Mouse (Mus musculus): ENCODE measurements around the gene Olfr571. TPM values are rescaled to one million over a fixed set of nuclear protein-coding genes. Genes with fewer than 3 reads are reported as not detected.

Olfr571 gene
- polyA plus RNA-seq, 1 experiment from 2014 or later: not detected

DNA sequence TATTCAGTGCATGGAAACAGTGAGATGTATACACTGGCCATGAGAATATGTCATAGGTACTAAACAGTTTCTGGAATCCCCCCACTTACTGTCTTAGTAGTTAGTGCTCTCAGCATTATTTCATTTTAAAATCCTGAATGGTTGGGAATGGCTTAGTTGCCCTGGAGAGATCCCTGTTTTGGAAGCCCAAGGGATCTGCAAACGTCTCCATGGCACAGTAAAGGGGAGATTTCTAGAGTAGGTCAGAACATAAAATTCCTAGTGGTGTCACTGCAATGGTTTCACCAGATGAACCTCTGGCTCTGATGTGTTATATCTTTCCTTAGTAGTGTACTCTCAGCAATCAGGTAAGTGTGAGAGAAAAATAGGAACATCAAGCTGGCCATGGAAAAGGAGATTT is 6.8 kb upstream of the Olfr571 start, which contains the start of gene Olfr572:
Gene Olfr572, plus strand, starts transcription at position 301 of the 400 bp plus-strand sequence.
- no peak within 1 kb of the TSS for H3K9ac ChIP-seq (ENCODE audit: low read depth, low read length)
- H3K4me2 ChIP-seq (replicated peaks; ENCODE audit: low read depth, low read length): no peak within 1 kb of the TSS
- H3K36me3 ChIP-seq (ENCODE audit: control insufficient read depth, insufficient read depth, low read length): no peaks in the 10 kb centered on the region
- H3K9me3 ChIP-seq (ENCODE audit: control insufficient read depth, low read length): no peaks in the 10 kb centered on the region
- no peaks in the 10 kb centered on the region for H3K4me1 ChIP-seq (ENCODE audit: control insufficient read depth, insufficient read depth, low read length)
- 63% methylated on average over 1 of the region's 1 CpGs for WGBS
- no peaks in the 10 kb centered on the region for H3K27me3 ChIP-seq (ENCODE audit: control insufficient read depth, insufficient read depth, low read length)
- no peak within 1 kb of the TSS for H3K27ac ChIP-seq (ENCODE audit: low read depth, low read length)
- H3K4me3 ChIP-seq (ENCODE audit: low read length): no peak within 1 kb of the TSS
- no peak for ATAC-seq (ENCODE audit: low FRiP score, low TSS enrichment)

GRCm38 (mm10) chr7:102919632-102920031 is 2.3 kb upstream of the Olfr571 start:
- H3K9me3 ChIP-seq (ENCODE audit: control insufficient read depth, low read length): no peaks in the 10 kb centered on the region
- H3K27me3 ChIP-seq (ENCODE audit: control insufficient read depth, insufficient read depth, low read length): no peaks in the 10 kb centered on the region
- H3K36me3 ChIP-seq (ENCODE audit: control insufficient read depth, insufficient read depth, low read length): no peaks in the 10 kb centered on the region
- no peak overlapping the region for H3K9ac ChIP-seq (ENCODE audit: low read depth, low read length)
- 12% methylated on average over 1 of the region's 1 CpGs for WGBS
- H3K4me3 ChIP-seq (ENCODE audit: low read length): no peak overlapping the region
- H3K27ac ChIP-seq (ENCODE audit: low read depth, low read length): no peak overlapping the region
- no peaks in the 10 kb centered on the region for H3K4me1 ChIP-seq (ENCODE audit: control insufficient read depth, insufficient read depth, low read length)
- no peak overlapping the region for H3K4me2 ChIP-seq (replicated peaks; ENCODE audit: low read depth, low read length)
- ATAC-seq (ENCODE audit: low FRiP score, low TSS enrichment): 0 out of 2 replicates have a peak, but pooled peaks have one; percentile 75

DNA sequence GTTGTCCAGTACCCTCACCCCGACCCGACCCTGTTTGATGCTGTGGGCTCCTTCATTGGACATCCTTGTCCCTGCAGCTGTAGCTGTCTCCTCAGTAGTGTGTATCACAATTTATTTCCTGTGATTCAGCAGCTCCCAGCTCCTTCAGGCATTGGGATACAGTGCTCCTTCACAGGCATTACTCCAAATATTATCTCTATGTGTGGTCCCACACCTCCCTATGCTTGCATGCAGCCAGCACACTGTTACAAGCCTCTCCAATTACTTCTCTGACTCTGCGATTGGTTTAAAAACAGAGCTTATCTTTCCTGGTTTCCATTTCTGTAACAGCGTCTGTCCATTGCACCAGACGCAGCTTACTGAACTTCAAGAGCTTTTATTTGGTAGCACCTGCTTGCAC is 931 bp downstream of the Olfr571 start:
- no peak overlapping the region for H3K9ac ChIP-seq (ENCODE audit: low read depth, low read length)
- H3K4me2 ChIP-seq (replicated peaks; ENCODE audit: low read depth, low read length): no peak overlapping the region
- WGBS: 68% methylated on average over 5 of the region's 5 CpGs
- no peaks in the 10 kb centered on the region for H3K4me1 ChIP-seq (ENCODE audit: control insufficient read depth, insufficient read depth, low read length)
- H3K36me3 ChIP-seq (ENCODE audit: control insufficient read depth, insufficient read depth, low read length): no peaks in the 10 kb centered on the region
- no peak overlapping the region for H3K4me3 ChIP-seq (ENCODE audit: low read length)
- ATAC-seq (ENCODE audit: low FRiP score, low TSS enrichment): no peak
- no peaks in the 10 kb centered on the region for H3K9me3 ChIP-seq (ENCODE audit: control insufficient read depth, low read length)
- H3K27ac ChIP-seq (ENCODE audit: low read depth, low read length): no peak overlapping the region
- H3K27me3 ChIP-seq (ENCODE audit: control insufficient read depth, insufficient read depth, low read length): no peaks in the 10 kb centered on the region

DNA sequence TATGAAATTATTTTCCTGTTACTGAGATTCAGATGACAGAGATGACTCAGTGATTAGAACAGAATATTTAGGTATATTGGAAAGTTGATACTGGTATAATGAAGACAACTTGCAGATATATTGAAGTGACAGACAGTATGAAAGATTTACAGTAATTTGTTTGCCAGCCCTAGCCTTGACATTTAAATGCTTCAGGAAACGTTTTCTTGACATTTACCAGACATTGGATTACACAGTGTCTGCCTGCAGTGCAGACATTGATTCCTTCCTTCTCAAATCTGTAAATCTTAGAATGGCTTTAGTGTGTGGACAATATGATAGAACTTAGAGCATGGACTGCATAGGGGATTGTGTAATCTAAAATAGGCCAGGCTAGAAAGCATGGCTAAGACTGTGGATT is 2.1 kb downstream of the Olfr571 start:
- Histone ChIP-seq H3K9ac (ENCODE audit: low read depth, low read length) (no peak overlapping the region), H3K27me3 (ENCODE audit: control insufficient read depth, insufficient read depth, low read length) (no peaks in the 10 kb centered on the region), H3K4me1 (ENCODE audit: control insufficient read depth, insufficient read depth, low read length) (no peaks in the 10 kb centered on the region), H3K4me2 (replicated peaks; ENCODE audit: low read depth, low read length) (no peak overlapping the region), H3K4me3 (ENCODE audit: low read length) (no peak overlapping the region), H3K36me3 (ENCODE audit: control insufficient read depth, insufficient read depth, low read length) (no peaks in the 10 kb centered on the region), H3K9me3 (ENCODE audit: control insufficient read depth, low read length) (no peaks in the 10 kb centered on the region), H3K27ac (ENCODE audit: low read depth, low read length) (no peak overlapping the region)
- no peak for ATAC-seq (ENCODE audit: low FRiP score, low TSS enrichment)
- WGBS: 24% methylated on average over 1 of the region's 1 CpGs

DNA sequence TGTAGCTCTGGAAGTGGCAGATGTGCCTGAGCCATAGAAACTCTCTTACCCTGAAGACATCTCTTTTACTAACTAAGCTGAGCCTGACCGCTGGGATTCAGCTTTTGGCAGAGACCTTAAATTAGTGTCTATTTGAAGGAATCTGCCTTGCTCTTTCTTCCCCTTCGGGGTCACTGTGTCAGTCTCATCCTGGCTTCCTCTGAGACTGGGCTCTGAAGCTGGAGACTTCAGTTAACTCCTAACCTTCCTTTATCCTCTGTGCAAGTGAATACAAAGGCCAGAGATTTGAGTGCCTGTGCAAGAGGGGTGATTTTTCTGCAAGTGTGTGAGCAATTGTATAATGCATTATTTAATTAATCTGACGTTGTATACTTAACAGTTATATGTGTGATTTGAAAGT is 26.6 kb downstream of the Olfr571 start, which contains the start of gene Olfr569:
Gene Olfr569, minus strand, starts transcription at position 101 of the 400 bp plus-strand sequence.
- no peaks in the 10 kb centered on the region for H3K4me1 ChIP-seq (ENCODE audit: control insufficient read depth, insufficient read depth, low read length)
- H3K36me3 ChIP-seq (ENCODE audit: control insufficient read depth, insufficient read depth, low read length): no peaks in the 10 kb centered on the region
- 64% methylated on average over 3 of the region's 3 CpGs for WGBS
- no peak within 1 kb of the TSS for H3K4me2 ChIP-seq (replicated peaks; ENCODE audit: low read depth, low read length)
- no peak within 1 kb of the TSS for H3K27ac ChIP-seq (ENCODE audit: low read depth, low read length)
- no peak within 1 kb of the TSS for H3K9ac ChIP-seq (ENCODE audit: low read depth, low read length)
- H3K9me3 ChIP-seq (ENCODE audit: control insufficient read depth, low read length): no peaks in the 10 kb centered on the region
- H3K4me3 ChIP-seq (ENCODE audit: low read length): no peak within 1 kb of the TSS
- no peaks in the 10 kb centered on the region for H3K27me3 ChIP-seq (ENCODE audit: control insufficient read depth, insufficient read depth, low read length)
- ATAC-seq (ENCODE audit: low FRiP score, low TSS enrichment): no peak

DNA sequence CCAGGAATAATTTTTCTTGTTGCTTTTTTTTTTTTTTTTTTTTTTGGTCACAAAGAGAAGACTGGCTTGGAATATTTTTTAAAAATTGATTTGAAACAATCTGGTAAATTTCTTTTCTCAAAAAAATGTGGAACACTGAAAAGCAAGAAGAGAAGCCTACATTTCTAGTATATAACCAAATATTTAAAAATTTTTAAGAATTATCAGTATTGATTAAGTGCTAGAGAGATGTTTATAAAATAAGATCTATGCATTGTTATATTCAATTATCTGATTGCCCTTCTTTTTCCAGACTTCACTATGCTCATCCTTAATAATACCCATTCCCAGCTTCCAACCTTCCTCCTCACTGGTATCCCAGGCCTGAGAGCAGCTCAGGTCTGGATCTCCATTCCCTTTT is 40.5 kb downstream of the Olfr571 start, which contains the start of gene Olfr568:
Gene Olfr568, plus strand, starts transcription at position 301 of the 400 bp plus-strand sequence.
- Histone ChIP-seq H3K27ac (ENCODE audit: low read depth, low read length) (no peak within 1 kb of the TSS), H3K27me3 (ENCODE audit: control insufficient read depth, insufficient read depth, low read length) (no peaks in the 10 kb centered on the region), H3K9me3 (ENCODE audit: control insufficient read depth, low read length) (no peaks in the 10 kb centered on the region), H3K36me3 (ENCODE audit: control insufficient read depth, insufficient read depth, low read length) (no peaks in the 10 kb centered on the region), H3K9ac (ENCODE audit: low read depth, low read length) (no peak within 1 kb of the TSS), H3K4me1 (ENCODE audit: control insufficient read depth, insufficient read depth, low read length) (no peaks in the 10 kb centered on the region), H3K4me2 (replicated peaks; ENCODE audit: low read depth, low read length) (no peak within 1 kb of the TSS), H3K4me3 (ENCODE audit: low read length) (no peak within 1 kb of the TSS)
- no peak for ATAC-seq (ENCODE audit: low FRiP score, low TSS enrichment)

DNA sequence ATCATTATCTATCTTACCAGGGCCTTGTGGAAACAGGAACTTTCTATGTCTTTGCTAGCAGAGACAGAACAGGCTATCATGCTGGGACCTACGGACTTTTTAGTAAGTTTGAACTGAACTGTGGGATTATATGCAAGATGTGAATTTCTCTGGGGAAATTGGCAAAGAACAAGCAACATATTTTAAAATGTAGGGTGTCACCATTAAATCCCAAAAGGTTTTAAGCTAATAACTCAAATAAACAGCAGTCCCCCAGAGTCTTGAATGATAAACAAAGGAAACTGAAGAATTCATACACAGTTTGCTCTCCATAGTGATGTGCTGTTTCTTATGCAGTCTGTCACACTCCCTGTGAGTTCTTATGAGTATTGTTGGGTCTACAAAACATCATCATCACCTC is 58.7 kb downstream of the Olfr571 start, which contains the start of gene Olfr566:
Gene Olfr566, minus strand, starts transcription at position 101 of the 400 bp plus-strand sequence.
- Histone ChIP-seq H3K4me2 (replicated peaks; ENCODE audit: low read depth, low read length) (no peak within 1 kb of the TSS), H3K27ac (ENCODE audit: low read depth, low read length) (no peak within 1 kb of the TSS), H3K36me3 (ENCODE audit: control insufficient read depth, insufficient read depth, low read length) (no peaks in the 10 kb centered on the region), H3K9me3 (ENCODE audit: control insufficient read depth, low read length) (no peaks in the 10 kb centered on the region), H3K4me1 (ENCODE audit: control insufficient read depth, insufficient read depth, low read length) (no peaks in the 10 kb centered on the region), H3K27me3 (ENCODE audit: control insufficient read depth, insufficient read depth, low read length) (no peaks in the 10 kb centered on the region), H3K9ac (ENCODE audit: low read depth, low read length) (no peak within 1 kb of the TSS), H3K4me3 (ENCODE audit: low read length) (no peak within 1 kb of the TSS)
- ATAC-seq (ENCODE audit: low FRiP score, low TSS enrichment): no peak
- 87% methylated on average over 1 of the region's 1 CpGs for WGBS

DNA sequence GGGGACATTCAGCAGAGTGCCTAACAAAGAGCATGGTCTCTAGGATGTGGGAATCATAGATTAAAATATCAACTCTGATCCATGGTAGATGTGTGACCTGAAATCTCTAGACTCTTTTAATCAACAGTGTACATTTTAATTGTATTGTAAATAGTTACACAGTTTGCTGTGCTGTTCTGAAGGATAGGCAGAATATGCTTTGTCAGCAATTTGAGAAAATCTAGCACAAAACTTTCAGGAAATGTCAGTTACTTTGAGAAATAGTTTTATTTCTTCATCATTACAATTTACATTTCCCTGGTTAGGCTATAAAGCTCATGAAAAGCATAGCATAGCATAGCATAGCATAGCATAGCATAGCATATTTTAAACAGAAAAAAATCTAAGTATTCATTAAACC is 61.5 kb downstream of the Olfr571 start:
- no peak for ATAC-seq (ENCODE audit: low FRiP score, low TSS enrichment)

More for the DNA sequence above, 61.5 kb downstream of the Olfr571 start:
- Histone ChIP-seq H3K4me2 (replicated peaks; ENCODE audit: low read depth, low read length) (no peak overlapping the region), H3K27ac (ENCODE audit: low read depth, low read length) (no peak overlapping the region), H3K4me3 (ENCODE audit: low read length) (no peak overlapping the region), H3K27me3 (ENCODE audit: control insufficient read depth, insufficient read depth, low read length) (no peaks in the 10 kb centered on the region), H3K9ac (ENCODE audit: low read depth, low read length) (no peak overlapping the region), H3K9me3 (ENCODE audit: control insufficient read depth, low read length) (no peaks in the 10 kb centered on the region), H3K4me1 (ENCODE audit: control insufficient read depth, insufficient read depth, low read length) (no peaks in the 10 kb centered on the region), H3K36me3 (ENCODE audit: control insufficient read depth, insufficient read depth, low read length) (no peaks in the 10 kb centered on the region)

All from kidney, embryonic 14.5 days (tissue).